Mouse (Mus musculus) lung, embryonic 16.5 days (tissue): ENCODE measurements around the gene Ormdl2. TPM values are rescaled to one million over a fixed set of nuclear protein-coding genes. Genes with fewer than 3 reads are reported as not detected.

Experiments
- ATAC-seq: fragments of 200-750 bp; cut with Nextera tagmentation; 2 replicates; pipeline ENCODE4 v1.8.0; 2017; ENCODE audit warnings: low read depth, mild to moderate bottlenecking, moderate library complexity
- H3K27ac ChIP-seq: fragments of 300-500 bp; sonication (generic); 2 replicates; pipeline ENCODE4 v1.5.1; 2014; ENCODE audit warnings: mild to moderate bottlenecking, control low read depth, low read length
- H3K27me3 ChIP-seq: fragments of 300-500 bp; sonication (generic); 2 replicates; pipeline ENCODE4 v1.6.1; 2014; ENCODE audit warnings: low read depth, low read length, mixed read lengths; ENCODE audit not compliant: control insufficient read depth, insufficient read depth
- H3K36me3 ChIP-seq: fragments of 300-500 bp; sonication (generic); 2 replicates; pipeline ENCODE4 v1.6.1; 2014; ENCODE audit warnings: low read length; ENCODE audit not compliant: control insufficient read depth, insufficient read depth
- H3K4me1 ChIP-seq: fragments of 300-500 bp; sonication (generic); replicated peaks from 2 replicates; pipeline ENCODE4 v1.6.1; 2014; ENCODE audit warnings: low read length, mixed read lengths; ENCODE audit not compliant: control insufficient read depth, insufficient read depth
- H3K4me2 ChIP-seq: fragments of 300-500 bp; sonication (generic); 2 replicates; pipeline ENCODE4 v1.6.1; 2014; ENCODE audit warnings: low read depth, low read length, control low read depth
- H3K4me3 ChIP-seq: fragments of 300-500 bp; sonication (generic); 2 replicates; pipeline ENCODE4 v1.5.1; 2014; ENCODE audit warnings: mild to moderate bottlenecking, low read length, control low read depth
- H3K9ac ChIP-seq: fragments of 300-500 bp; sonication (generic); 2 replicates; pipeline ENCODE4 v1.6.1; 2014; ENCODE audit warnings: low read length, control low read depth
- H3K9me3 ChIP-seq: fragments of 300-500 bp; sonication (generic); 2 replicates; pipeline ENCODE4 v1.6.1; 2016; ENCODE audit warnings: low read length; ENCODE audit not compliant: control insufficient read depth
- WGBS: fragments of 180-500 bp; shearing (Covaris S2); extraction: QIAGEN DNeasy Blood & Tissue Kit; methylation state at CpG from one replicate; pipeline ENCODE4 v1.1.7; 2014; 5-methylcytosine and 5-hydroxymethylcytosine counted together
- polyA plus RNA-seq: library from polyadenylated mRNA; unstranded; fragments of >200 nt; fragmentation: Nextera tagmentation; extraction: Ambion mirVana; gene quantifications from 2 replicates; pipeline ENCODE4 v1.2.1, GENCODE M21; 2015

Ormdl2 gene
- 76.6 and 86.4 TPM in 2 replicates for polyA plus RNA-seq

DNA sequence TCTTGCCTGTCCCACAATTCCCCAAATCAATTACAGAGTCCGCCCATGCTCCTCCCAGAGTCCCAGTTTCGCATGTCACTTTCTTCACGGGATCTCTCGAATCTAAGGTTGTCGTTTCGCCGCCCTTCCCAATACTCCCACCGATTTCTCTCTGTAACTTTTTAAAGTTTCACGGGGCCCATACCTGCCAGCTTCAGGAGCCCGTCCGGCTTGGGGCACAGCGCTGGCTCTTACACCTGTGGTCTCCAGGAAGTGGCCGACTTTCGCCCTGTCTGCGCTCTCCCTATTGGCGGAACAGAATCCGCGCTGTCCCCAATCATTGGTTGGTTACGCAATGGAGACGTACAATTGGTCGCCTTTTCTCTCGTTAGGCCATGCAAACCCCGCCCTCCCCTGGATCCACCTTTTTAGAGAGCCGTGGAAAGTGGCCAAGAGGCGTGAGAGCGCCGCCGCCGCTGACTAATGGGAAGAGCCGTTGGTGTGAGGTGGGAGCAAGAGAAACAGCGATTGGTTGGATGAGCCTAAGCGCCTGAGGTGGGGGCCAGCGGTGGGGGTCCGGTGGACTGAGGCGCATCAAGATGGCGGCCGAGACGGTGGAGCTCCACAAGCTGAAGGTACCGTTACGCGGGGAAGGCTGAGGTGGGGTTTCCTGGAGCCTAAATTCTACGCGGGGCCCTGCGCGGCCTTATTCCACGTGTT, at the start of gene Ormdl2:
Gene Ormdl2 (minus strand): TSS at position 288 of the 699 bp plus-strand sequence.
- peaks cover 13% of the 10 kb centered on the region for H3K4me1 ChIP-seq
- H3K27me3 ChIP-seq = no peaks in the 10 kb centered on the region
- H3K36me3 ChIP-seq = peaks cover 21% of the 10 kb centered on the region
- peak within 1 kb of the TSS; percentile 47 for H3K27ac ChIP-seq
- WGBS = under 1% methylated on average over 46 of the region's 46 CpGs
- H3K9ac ChIP-seq = peak within 1 kb of the TSS; percentile 86
- peak; percentile 100 for ATAC-seq
- H3K4me3 ChIP-seq = peak within 1 kb of the TSS; percentile 85
- peak within 1 kb of the TSS; percentile 77 for H3K4me2 ChIP-seq
- no peaks in the 10 kb centered on the region for H3K9me3 ChIP-seq

DNA sequence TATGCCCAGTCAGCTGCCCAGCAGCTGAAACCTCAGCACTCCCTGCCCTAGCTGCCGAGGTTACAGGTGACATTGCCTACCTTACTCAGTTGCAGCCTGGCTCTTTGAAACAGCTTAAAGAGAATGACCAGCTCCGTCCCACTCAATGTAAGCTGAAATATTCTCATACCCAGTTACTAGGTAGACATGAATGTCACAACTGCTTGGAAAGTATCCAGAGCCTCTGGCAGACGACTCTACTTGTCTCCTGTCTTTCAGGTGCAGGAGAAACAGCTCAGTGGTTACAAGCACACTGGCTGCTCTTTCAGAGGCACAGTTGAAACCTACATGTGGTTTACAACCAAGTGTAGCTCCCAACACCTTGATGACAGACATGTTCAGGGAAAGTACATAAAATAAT, 48.9 kb upstream of the Ormdl2 start:
- no peak for ATAC-seq
- Histone ChIP-seq H3K4me1 (no peaks in the 10 kb centered on the region), H3K27me3 (no peaks in the 10 kb centered on the region), H3K4me3 (no peak overlapping the region), H3K4me2 (no peak overlapping the region), H3K9ac (no peak overlapping the region), H3K9me3 (no peaks in the 10 kb centered on the region), H3K36me3 (peaks cover 38% of the 10 kb centered on the region), H3K27ac (no peak overlapping the region)
- 80% methylated on average over 3 of the region's 3 CpGs for WGBS

DNA sequence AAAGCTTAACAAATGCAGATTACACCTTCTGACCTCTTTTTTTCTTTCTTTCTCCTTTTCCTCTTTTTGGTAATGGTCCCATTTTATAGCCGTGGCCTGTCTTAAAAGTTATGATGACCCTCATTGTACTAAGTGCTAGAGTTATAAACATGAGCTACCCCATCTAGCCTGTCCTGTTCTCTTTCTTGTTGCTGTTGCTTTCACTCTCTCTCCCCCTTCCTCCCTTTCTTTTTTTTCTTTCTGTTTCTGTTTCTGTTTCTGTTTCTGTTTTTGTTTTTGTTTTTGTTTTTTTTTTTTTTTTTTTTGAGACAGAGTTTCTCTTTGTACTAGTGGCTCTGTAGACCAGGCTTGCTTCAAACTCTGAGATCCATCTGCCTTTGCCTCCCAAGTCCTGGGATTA, 45.1 kb upstream of the Ormdl2 start:
- H3K27me3 ChIP-seq = no peaks in the 10 kb centered on the region
- no peak for ATAC-seq
- no peak overlapping the region for H3K4me3 ChIP-seq
- WGBS = 96% methylated on average over 1 of the region's 1 CpGs
- H3K9me3 ChIP-seq = no peaks in the 10 kb centered on the region
- H3K4me1 ChIP-seq = no peaks in the 10 kb centered on the region
- peaks cover 27% of the 10 kb centered on the region for H3K36me3 ChIP-seq
- H3K9ac ChIP-seq = no peak overlapping the region
- H3K4me2 ChIP-seq = no peak overlapping the region
- no peak overlapping the region for H3K27ac ChIP-seq

DNA sequence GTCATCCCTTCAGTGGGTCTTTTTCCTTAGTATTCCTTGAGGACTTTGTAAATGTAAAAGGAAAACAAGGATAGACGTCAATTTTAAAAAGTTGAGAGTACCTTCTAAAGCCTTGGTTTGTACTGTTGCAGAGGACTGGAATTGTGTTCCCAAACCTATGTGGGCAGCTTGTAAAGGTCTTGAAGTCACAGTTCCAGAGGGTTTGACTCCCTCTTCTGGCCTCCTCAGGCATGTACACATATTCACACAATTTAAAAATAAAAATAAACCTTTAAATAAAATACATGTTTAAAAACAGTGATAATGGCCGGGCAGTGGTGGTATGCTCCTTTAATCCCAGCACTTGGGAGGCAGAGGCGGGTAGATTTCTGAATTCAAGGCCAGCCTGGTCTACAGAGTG, 44.6 kb upstream of the Ormdl2 start:
- H3K4me3 ChIP-seq = no peak overlapping the region
- no peak for ATAC-seq
- WGBS = 79% methylated on average over 3 of the region's 3 CpGs

DNA sequence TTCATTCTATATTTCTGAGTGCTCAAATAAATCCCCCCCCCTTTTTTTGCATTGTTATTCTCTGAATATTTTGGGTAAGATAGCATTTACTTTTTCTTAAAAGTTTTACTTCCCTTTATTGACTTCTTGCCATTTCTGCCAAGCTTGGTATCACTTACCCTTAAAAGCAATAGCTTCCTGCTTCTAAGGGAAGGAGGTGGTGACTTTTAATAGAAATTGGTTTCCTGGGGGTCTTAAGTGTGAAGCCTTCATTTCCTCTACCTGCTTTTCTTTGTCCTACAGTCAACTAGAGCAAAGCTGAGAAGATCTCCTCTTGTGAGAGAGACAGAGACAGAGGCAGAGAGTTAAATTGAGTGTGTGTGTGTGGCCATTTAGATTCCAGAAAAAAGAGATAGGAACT, 39.7 kb upstream of the Ormdl2 start:
- Histone ChIP-seq H3K9me3 (no peaks in the 10 kb centered on the region), H3K4me2 (no peak overlapping the region), H3K9ac (no peak overlapping the region), H3K4me1 (no peaks in the 10 kb centered on the region), H3K27ac (no peak overlapping the region), H3K27me3 (no peaks in the 10 kb centered on the region), H3K36me3 (peaks cover 17% of the 10 kb centered on the region), H3K4me3 (no peak overlapping the region)
- ATAC-seq = no peak

More for the DNA sequence above, 44.6 kb upstream of the Ormdl2 start:
- H3K27me3 ChIP-seq = no peaks in the 10 kb centered on the region
- H3K27ac ChIP-seq = no peak overlapping the region
- no peak overlapping the region for H3K9ac ChIP-seq
- H3K9me3 ChIP-seq = no peaks in the 10 kb centered on the region
- H3K36me3 ChIP-seq = peaks cover 25% of the 10 kb centered on the region
- H3K4me1 ChIP-seq = no peaks in the 10 kb centered on the region
- no peak overlapping the region for H3K4me2 ChIP-seq

DNA sequence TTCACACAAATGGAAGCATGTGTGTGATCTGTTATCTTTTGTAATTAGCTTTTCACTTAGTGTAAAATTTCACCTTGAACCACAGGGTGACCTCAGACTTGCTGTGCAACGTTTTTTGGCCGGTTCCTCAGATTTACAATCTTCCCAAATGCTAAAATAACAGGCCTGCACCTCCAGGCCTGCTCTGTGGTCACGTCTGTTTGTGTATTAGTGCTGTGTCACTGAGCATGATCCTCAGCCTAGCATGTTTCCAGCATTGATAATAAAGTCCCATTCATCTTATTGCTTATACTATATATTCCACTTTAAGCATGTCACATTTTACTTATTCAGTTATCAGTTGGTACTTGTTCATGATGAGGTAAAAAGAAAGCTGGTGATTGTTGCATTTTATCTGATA, 28.9 kb upstream of the Ormdl2 start:
- ATAC-seq = no peak
- 83% methylated on average over 3 of the region's 3 CpGs for WGBS
- no peak overlapping the region for H3K9ac ChIP-seq
- H3K4me3 ChIP-seq = no peak overlapping the region
- H3K4me2 ChIP-seq = no peak overlapping the region
- peaks cover 23% of the 10 kb centered on the region for H3K36me3 ChIP-seq
- no peaks in the 10 kb centered on the region for H3K4me1 ChIP-seq
- no peaks in the 10 kb centered on the region for H3K27me3 ChIP-seq
- H3K9me3 ChIP-seq = no peaks in the 10 kb centered on the region
- H3K27ac ChIP-seq = no peak overlapping the region

DNA sequence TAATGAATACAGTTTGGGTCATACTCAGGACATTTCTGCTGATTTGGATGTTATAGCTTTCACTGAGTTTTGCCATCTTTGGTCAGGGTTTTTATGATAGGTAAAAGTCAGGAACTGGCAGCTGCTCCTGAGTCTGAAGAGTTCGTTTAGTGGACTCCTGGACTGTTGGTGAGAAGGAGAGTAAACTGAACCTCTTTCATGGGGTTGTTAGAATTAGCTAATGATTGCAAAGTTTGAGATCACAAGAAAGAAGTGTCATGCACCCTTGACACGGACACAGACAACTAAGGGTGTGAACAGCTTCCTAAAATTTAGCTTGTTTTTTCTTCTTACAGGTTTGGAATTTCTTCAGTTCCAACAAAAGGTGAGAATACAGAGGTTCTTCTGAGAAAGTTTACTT, 27.0 kb upstream of the Ormdl2 start:
- H3K27me3 ChIP-seq = no peaks in the 10 kb centered on the region
- H3K9ac ChIP-seq = no peak overlapping the region
- no peaks in the 10 kb centered on the region for H3K4me1 ChIP-seq
- no peak overlapping the region for H3K4me3 ChIP-seq
- ATAC-seq = no peak
- peaks cover 18% of the 10 kb centered on the region for H3K36me3 ChIP-seq
- no peak overlapping the region for H3K4me2 ChIP-seq
- 52% methylated on average over 2 of the region's 2 CpGs for WGBS
- no peak overlapping the region for H3K27ac ChIP-seq
- no peaks in the 10 kb centered on the region for H3K9me3 ChIP-seq

DNA sequence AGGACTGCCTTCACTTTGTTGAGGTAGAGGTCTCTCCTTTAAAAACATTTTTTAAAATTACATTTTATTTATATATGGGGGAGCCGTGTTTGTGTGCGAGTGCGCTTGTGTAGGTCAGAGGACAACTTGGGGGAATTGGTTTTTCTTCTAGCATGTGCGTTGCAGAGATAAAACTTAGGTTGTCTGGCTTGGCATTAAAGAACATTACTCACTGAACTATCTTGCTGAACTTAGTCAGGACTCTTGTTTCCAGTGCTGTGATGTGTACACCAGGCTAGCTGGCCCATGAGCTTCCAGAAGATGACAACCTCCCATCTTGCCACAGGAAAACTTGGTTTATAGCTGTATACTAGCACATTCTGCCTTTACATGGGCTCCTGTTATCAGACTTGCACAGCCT, 25.2 kb upstream of the Ormdl2 start:
- H3K4me3 ChIP-seq = no peak overlapping the region
- no peak overlapping the region for H3K4me2 ChIP-seq
- H3K4me1 ChIP-seq = no peaks in the 10 kb centered on the region
- no peak overlapping the region for H3K27ac ChIP-seq
- no peak overlapping the region for H3K9ac ChIP-seq
- no peak for ATAC-seq
- H3K9me3 ChIP-seq = no peaks in the 10 kb centered on the region
- H3K36me3 ChIP-seq = peaks cover 26% of the 10 kb centered on the region
- H3K27me3 ChIP-seq = no peaks in the 10 kb centered on the region
- 94% methylated on average over 4 of the region's 4 CpGs for WGBS

DNA sequence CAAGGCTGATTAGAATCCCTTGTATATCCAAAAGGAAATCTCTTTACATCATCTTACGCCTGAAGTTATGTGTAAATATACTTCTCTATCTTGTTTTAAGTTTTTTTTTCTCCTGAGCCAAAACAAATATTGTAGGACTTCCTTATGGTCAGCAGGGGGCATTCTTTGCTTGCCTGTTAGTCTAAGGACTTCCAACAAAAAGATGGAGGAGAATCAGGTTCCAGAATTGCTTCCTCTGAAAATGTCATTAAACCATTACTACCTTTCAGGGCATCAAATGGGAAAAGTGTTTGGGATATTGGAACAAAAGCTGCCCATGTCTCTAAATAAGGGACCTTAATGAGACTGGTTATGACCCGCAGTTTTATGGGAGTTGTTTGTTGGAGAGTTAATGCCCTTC, 24.1 kb upstream of the Ormdl2 start:
- Histone ChIP-seq H3K4me1 (no peaks in the 10 kb centered on the region), H3K9ac (no peak overlapping the region), H3K4me2 (no peak overlapping the region), H3K36me3 (peaks cover 23% of the 10 kb centered on the region), H3K4me3 (no peak overlapping the region), H3K27ac (no peak overlapping the region), H3K9me3 (no peaks in the 10 kb centered on the region), H3K27me3 (no peaks in the 10 kb centered on the region)
- 58% methylated on average over 2 of the region's 2 CpGs for WGBS
- ATAC-seq = no peak

DNA sequence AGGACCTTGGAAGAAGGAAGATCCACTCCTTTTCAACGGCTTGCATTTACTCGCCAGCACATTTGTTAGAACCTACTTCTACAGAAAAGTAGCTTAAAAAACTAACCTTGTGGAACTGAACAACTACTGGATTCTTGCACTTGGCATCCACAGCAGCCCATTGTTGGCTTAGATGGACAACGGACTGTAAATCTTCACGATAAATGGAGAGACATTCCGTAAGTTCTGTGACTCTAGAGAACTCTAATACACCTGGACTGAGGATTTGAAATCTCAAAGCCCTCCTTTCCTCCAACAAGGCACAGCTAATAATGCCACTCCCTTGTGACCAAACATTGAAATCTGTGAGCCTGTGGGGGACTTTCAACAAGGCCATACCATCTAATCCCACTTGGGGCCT, 21.8 kb upstream of the Ormdl2 start:
- no peak overlapping the region for H3K4me3 ChIP-seq
- H3K4me2 ChIP-seq = no peak overlapping the region
- no peaks in the 10 kb centered on the region for H3K27me3 ChIP-seq
- WGBS = 92% methylated on average over 5 of the region's 5 CpGs
- no peak overlapping the region for H3K9ac ChIP-seq
- H3K36me3 ChIP-seq = peaks cover 20% of the 10 kb centered on the region
- no peak for ATAC-seq
- H3K9me3 ChIP-seq = no peaks in the 10 kb centered on the region
- H3K4me1 ChIP-seq = no peaks in the 10 kb centered on the region
- H3K27ac ChIP-seq = no peak overlapping the region
